ENCODE assay signal across 9 mouse cellular contexts in genomic region chr13:64100186-64100585, GRCm38 (mm10). TPM values are rescaled to one million over a fixed set of nuclear protein-coding genes. Genes with fewer than 3 reads are reported as not detected.
DNase-seq lines count a peak whose midpoint lies in the region; ATAC-seq and TF ChIP-seq lines count a peak whose summit lies in the region.
"Had no signal": no experiment of that assay in that cellular context is flagged by ENCODE, and none has a peak within 500 bp of the region (broad histone marks: within the 10 kb centered on the region; RNA-seq: fewer than 3 reads in every experiment).

No protein-coding gene starts in this region.

- H3K4me2 ChIP-seq in embryonic facial prominence, embryonic 14.5 days (ENCODE audit: low read depth, low read length): no peak overlapping the region
- no peak overlapping the region for H3K4me2 ChIP-seq in kidney, embryonic 15.5 days

- no peaks in the 10 kb centered on the region for H3K36me3 ChIP-seq in embryonic facial prominence, embryonic 14.5 days (ENCODE audit: control insufficient read depth, insufficient read depth, low read length)
- no peaks in the 10 kb centered on the region for H3K36me3 ChIP-seq in kidney, embryonic 15.5 days

- intact Hi-C loops in gastrocnemius, adult 2 months (cut with DNase I): no loop called here

- no peak overlapping the region for H3K27ac ChIP-seq in gastrocnemius, adult 2 months
- no peak overlapping the region for H3K27ac ChIP-seq in embryonic facial prominence, embryonic 14.5 days (replicated peaks; ENCODE audit: low read depth, low read length)
- no peak overlapping the region for H3K27ac ChIP-seq in kidney, embryonic 15.5 days

- no peaks in the 10 kb centered on the region for H3K27me3 ChIP-seq in embryonic facial prominence, embryonic 14.5 days (replicated peaks; ENCODE audit: control insufficient read depth, insufficient read depth, low read length)
- no peaks in the 10 kb centered on the region for H3K27me3 ChIP-seq in kidney, embryonic 15.5 days

- 73% methylated on average over 3 of the region's 3 CpGs for WGBS in embryonic facial prominence, embryonic 14.5 days
- WGBS in kidney, embryonic 15.5 days: 70% methylated on average over 3 of the region's 3 CpGs

- H3K4me1 ChIP-seq in embryonic facial prominence, embryonic 14.5 days (ENCODE audit: control insufficient read depth, insufficient read depth, low read length): no peaks in the 10 kb centered on the region
- no peaks in the 10 kb centered on the region for H3K4me1 ChIP-seq in kidney, embryonic 15.5 days

- DNase-seq in gastrocnemius, adult 2 months: no peak
- no peak for DNase-seq in gastrocnemius, adult 8-10 months (ENCODE audit: low spot score in 2 of 2)
- DNase-seq in thymus, postnatal 0 days (ENCODE audit: low spot score): peak; percentile 51
- no peak for DNase-seq in thymus, postnatal 36 days
- DNase-seq in embryonic facial prominence, embryonic 14.5 days (ENCODE audit: low spot score): no peak
- DNase-seq in lung, postnatal 25 days (ENCODE audit: low spot score): peak; percentile 55

- TF ChIP-seq CTCF in gastrocnemius, adult 2 months (IDR thresholded peaks at IDR 0.05): peak; percentile 91

- H3K9me3 ChIP-seq in embryonic facial prominence, embryonic 14.5 days (ENCODE audit: control insufficient read depth, low read length): no peaks in the 10 kb centered on the region
- no peaks in the 10 kb centered on the region for H3K9me3 ChIP-seq in kidney, embryonic 15.5 days (replicated peaks)

- ATAC-seq in embryonic facial prominence, embryonic 14.5 days (ENCODE audit: low read depth): peak; percentile 50; the same call in 1 of the 2 replicates
- ATAC-seq in kidney, embryonic 15.5 days (replicated peaks; ENCODE audit: low FRiP score): 0 out of 2 replicates have a peak, but pooled peaks have one; percentile 36
- ATAC-seq in erythroblast, adult 5-6 weeks (replicated peaks; ENCODE audit: low FRiP score, poor library complexity, severe bottlenecking): no peak

- no peak overlapping the region for H3K9ac ChIP-seq in embryonic facial prominence, embryonic 14.5 days (ENCODE audit: low read depth, low read length)
- no peak overlapping the region for H3K9ac ChIP-seq in kidney, embryonic 15.5 days

- H3K4me3 ChIP-seq in gastrocnemius, adult 2 months: no peak overlapping the region
- no peak overlapping the region for H3K4me3 ChIP-seq in embryonic facial prominence, embryonic 14.5 days (ENCODE audit: low read depth, low read length)
- no peak overlapping the region for H3K4me3 ChIP-seq in kidney, embryonic 15.5 days (replicated peaks)

RNA-seq across cellular contexts. Expression of gene Hsd17b3, which starts 11.2 kb away (rescaled TPM):
- not detected for total RNA-seq in gastrocnemius, adult 2 months (2021)
- not detected for total RNA-seq in gastrocnemius, adult 8-10 months (2022)
- polyA plus RNA-seq in thymus, postnatal 0 days (2015; fragmentation: Nextera tagmentation; extraction: Ambion mirVana): not detected in 2 replicates
- not detected in 2 replicates for polyA plus RNA-seq in embryonic facial prominence, embryonic 14.5 days (2014; fragmentation: Nextera tagmentation; extraction: Ambion mirVana)
- not detected in 2 replicates for polyA plus RNA-seq in kidney, embryonic 15.5 days (2015; fragmentation: Nextera tagmentation; extraction: Ambion mirVana)
- total RNA-seq in erythroblast, adult 5-6 weeks (2015; ENCODE audit: low replicate concordance): not detected in 2 replicates
- total RNA-seq in erythroblast, adult 5-6 weeks (2017; ENCODE audit: low replicate concordance): not detected in 2 replicates
- total RNA-seq: layer of hippocampus, adult 8-10 months had no signal

RNA-seq across cellular contexts. Expression of gene Slc35d2, which starts 29.0 kb away (rescaled TPM):
- under 1 TPM; 0.84 to 0.89 TPM for total RNA-seq in gastrocnemius, adult 2 months (2021)
- total RNA-seq in gastrocnemius, adult 8-10 months (2022): 1 to 10 TPM in 1 of 4 experiments, under 1 TPM in 3; 0.32 to 1.2 (median 0.69) TPM
- 3.1 and 3.8 TPM in 2 replicates for polyA plus RNA-seq in thymus, postnatal 0 days (2015; fragmentation: Nextera tagmentation; extraction: Ambion mirVana)
- 5.7 and 8.7 TPM in 2 replicates for polyA plus RNA-seq in embryonic facial prominence, embryonic 14.5 days (2014; fragmentation: Nextera tagmentation; extraction: Ambion mirVana)
- polyA plus RNA-seq in kidney, embryonic 15.5 days (2015; fragmentation: Nextera tagmentation; extraction: Ambion mirVana): 3.9 and 4.7 TPM in 2 replicates
- 5.0 and 5.2 TPM in 2 replicates for total RNA-seq in erythroblast, adult 5-6 weeks (2015; ENCODE audit: low replicate concordance)
- 1.7 and 4.0 TPM in 2 replicates for total RNA-seq in erythroblast, adult 5-6 weeks (2017; ENCODE audit: low replicate concordance)

RNA-seq across cellular contexts. Expression of gene Zfp367, which starts 52.8 kb away (rescaled TPM):
- total RNA-seq in gastrocnemius, adult 2 months (2021): 10 to 100 TPM; 19.1 to 23.8 TPM
- total RNA-seq in gastrocnemius, adult 8-10 months (2022): 10 to 100 TPM; 22.1 to 37.1 (median 31.9) TPM
- 22.0 and 24.0 TPM in 2 replicates for polyA plus RNA-seq in thymus, postnatal 0 days (2015; fragmentation: Nextera tagmentation; extraction: Ambion mirVana)
- 22.2 and 23.0 TPM in 2 replicates for polyA plus RNA-seq in embryonic facial prominence, embryonic 14.5 days (2014; fragmentation: Nextera tagmentation; extraction: Ambion mirVana)
- polyA plus RNA-seq in kidney, embryonic 15.5 days (2015; fragmentation: Nextera tagmentation; extraction: Ambion mirVana): 17.1 and 17.6 TPM in 2 replicates
- 25.0 and 29.7 TPM in 2 replicates for total RNA-seq in erythroblast, adult 5-6 weeks (2015; ENCODE audit: low replicate concordance)
- 29.6 and 43.4 TPM in 2 replicates for total RNA-seq in erythroblast, adult 5-6 weeks (2017; ENCODE audit: low replicate concordance)

Comparison
In these comparisons a context has a peak if more than half of its experiments do, and no peak if none do; other contexts are left out.
1. DNase-seq: peak in thymus, postnatal 0 days (single experiment) and lung, postnatal 25 days (single experiment); none in gastrocnemius, adult 2 months (single experiment), gastrocnemius, adult 8-10 months (0 of 2), thymus, postnatal 36 days (0 of 2) and embryonic facial prominence, embryonic 14.5 days (single experiment).